Mouse (Mus musculus) kidney, adult 2 months (tissue): Measurements from ENCODE around the gene Atp2c2. TPM values are rescaled to one million over a fixed set of nuclear protein-coding genes. Genes with fewer than 3 reads are reported as not detected.

Experiments
- DNase-seq: peaks from one replicate; pipeline ENCODE4 v3.0.0; 2021
- H3K27ac ChIP-seq: fragments of 200-500 bp; 2 replicates; pipeline ENCODE4 v1.5.1; 2012; ENCODE audit warnings: low read depth, low read length, control low read depth, inconsistent platforms; ENCODE audit not compliant: insufficient read depth
- H3K27me3 ChIP-seq: fragments of 200-500 bp; replicated peaks from 2 replicates; pipeline ENCODE4 v1.6.1; 2012; ENCODE audit warnings: mild to moderate bottlenecking, moderate library complexity, low read length, inconsistent platforms; ENCODE audit not compliant: control insufficient read depth, insufficient read depth
- H3K36me3 ChIP-seq: fragments of 200-500 bp; 2 replicates; pipeline ENCODE4 v1.6.1; 2012; ENCODE audit warnings: mild to moderate bottlenecking, moderate library complexity, low read length, inconsistent platforms; ENCODE audit not compliant: control insufficient read depth, insufficient read depth
- H3K4me1 ChIP-seq: fragments of 200-500 bp; 2 replicates; pipeline ENCODE4 v1.6.1; 2011; ENCODE audit warnings: low read length; ENCODE audit not compliant: control insufficient read depth, insufficient read depth
- H3K4me3 ChIP-seq: fragments of 200-500 bp; 2 replicates; pipeline ENCODE4 v1.5.1; 2011; ENCODE audit warnings: mild to moderate bottlenecking, low read depth, low read length, control low read depth; ENCODE audit not compliant: insufficient read depth
- CTCF ChIP-seq: fragments of 200-500 bp; conservative IDR thresholded peaks from 2 replicates; pipeline ENCODE4 v1.5.1; 2011; ENCODE audit warnings: low read depth, mild to moderate bottlenecking, control low read depth, low read length, moderate library complexity, mixed read lengths; ENCODE audit not compliant: insufficient read depth, insufficient read length
- POLR2A ChIP-seq: fragments of 200-500 bp; IDR thresholded peaks from one replicate; pipeline ENCODE4 v1.6.1; 2011; ENCODE audit warnings: low read depth, low read length, control low read depth
- WGBS: fragments of 180-500 bp; shearing (Covaris S2); methylation state at CpG from one replicate; pipeline ENCODE4 v1.1.7; 2018; 5-methylcytosine and 5-hydroxymethylcytosine counted together
- polyA plus RNA-seq: library from polyadenylated mRNA; depleted of rRNA; stranded (reverse); fragments of >200 nt; gene quantifications from 2 replicates; pipeline ENCODE4 v1.2.3, GENCODE M21; 2012

Atp2c2 gene
- polyA plus RNA-seq, 1 experiment = 0.52 TPM

DNA sequence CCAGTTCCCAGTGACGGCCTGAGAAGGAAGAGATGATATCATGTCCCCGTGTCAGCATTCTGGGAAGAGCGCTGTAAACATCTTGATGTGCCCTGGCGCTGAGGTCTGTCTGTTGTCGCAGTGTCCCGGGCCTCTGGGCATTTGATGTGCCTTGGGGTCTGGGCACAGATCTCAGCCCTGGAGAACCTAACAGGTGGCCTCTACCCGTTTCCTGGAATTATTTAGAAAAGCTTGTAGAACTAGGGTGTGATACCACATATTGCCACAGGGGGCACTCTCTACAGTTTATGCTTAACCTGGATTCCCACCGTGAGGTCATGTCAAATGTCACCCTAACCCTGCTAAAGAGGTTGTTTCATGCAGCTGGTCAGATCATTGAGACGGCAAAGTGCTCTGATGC, 18.0 kb downstream of the Atp2c2 start:
- DNase-seq = peak; percentile 37
- no peak for TF ChIP-seq POLR2A
- TF ChIP-seq CTCF = peak; percentile 39
- Histone ChIP-seq H3K36me3 (no peaks in the 10 kb centered on the region), H3K4me1 (no peaks in the 10 kb centered on the region), H3K4me3 (no peak overlapping the region), H3K27me3 (no peaks in the 10 kb centered on the region), H3K27ac (no peak overlapping the region)
- WGBS = 58% methylated on average over 9 of the region's 9 CpGs

DNA sequence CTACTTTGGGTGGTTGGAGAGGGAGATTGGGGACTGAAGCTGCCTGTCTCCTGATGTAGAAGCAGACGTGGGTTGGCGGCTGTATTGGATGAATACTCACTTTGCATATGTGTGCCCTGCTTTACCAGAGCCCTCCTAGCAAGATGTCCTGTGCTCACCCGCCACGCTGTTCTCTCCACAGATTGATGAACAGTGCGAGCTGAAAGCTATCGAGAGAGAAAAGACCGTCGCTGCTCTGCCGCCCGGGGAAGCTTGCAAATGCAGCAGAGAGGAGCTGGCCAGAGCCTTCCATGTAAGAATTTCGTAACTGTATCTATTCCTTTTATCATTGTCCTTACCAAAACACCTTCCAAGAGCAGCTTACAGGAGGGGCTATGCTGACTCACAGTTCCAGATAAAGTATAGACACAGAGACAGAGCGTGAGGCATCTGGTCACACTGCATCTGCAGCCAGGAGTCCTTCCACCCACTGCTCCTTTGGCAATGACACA, 19.2 kb downstream of the Atp2c2 start:
- no peak for DNase-seq
- no peaks in the 10 kb centered on the region; the same call in 1 of the 2 replicates for H3K27me3 ChIP-seq
- H3K4me3 ChIP-seq = no peak overlapping the region
- no peaks in the 10 kb centered on the region for H3K36me3 ChIP-seq
- H3K4me1 ChIP-seq = no peaks in the 10 kb centered on the region
- no peak overlapping the region for H3K27ac ChIP-seq
- TF ChIP-seq POLR2A (no peak), CTCF (no peak)
- 72% methylated on average over 12 of the region's 12 CpGs for WGBS

DNA sequence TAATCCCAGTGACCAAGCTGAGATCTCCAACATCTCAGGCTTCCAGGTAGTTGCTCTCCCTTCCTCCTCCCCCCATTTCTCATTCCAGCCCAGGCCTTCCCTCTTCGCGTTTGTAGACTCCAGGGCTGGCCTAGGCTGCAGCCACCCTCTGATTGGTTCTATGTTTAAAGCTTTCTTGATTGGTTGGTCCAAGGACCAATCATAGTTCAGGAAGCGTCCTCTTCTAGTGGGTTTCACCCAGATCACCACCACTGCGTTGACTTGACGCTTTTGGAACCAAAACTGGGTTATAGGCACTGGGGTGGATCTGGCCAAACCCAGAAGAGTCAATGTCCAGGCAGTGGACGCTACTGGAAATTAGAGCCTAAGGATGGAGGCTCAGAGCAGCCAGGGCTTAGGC, 22.5 kb downstream of the Atp2c2 start:
- H3K27ac ChIP-seq = no peak overlapping the region
- H3K27me3 ChIP-seq = no peaks in the 10 kb centered on the region; the same call in 1 of the 2 replicates
- no peaks in the 10 kb centered on the region for H3K4me1 ChIP-seq
- no peak for DNase-seq
- 72% methylated on average over 6 of the region's 6 CpGs for WGBS
- no peak for TF ChIP-seq CTCF
- no peak for TF ChIP-seq POLR2A
- no peaks in the 10 kb centered on the region for H3K36me3 ChIP-seq
- H3K4me3 ChIP-seq = no peak overlapping the region

DNA sequence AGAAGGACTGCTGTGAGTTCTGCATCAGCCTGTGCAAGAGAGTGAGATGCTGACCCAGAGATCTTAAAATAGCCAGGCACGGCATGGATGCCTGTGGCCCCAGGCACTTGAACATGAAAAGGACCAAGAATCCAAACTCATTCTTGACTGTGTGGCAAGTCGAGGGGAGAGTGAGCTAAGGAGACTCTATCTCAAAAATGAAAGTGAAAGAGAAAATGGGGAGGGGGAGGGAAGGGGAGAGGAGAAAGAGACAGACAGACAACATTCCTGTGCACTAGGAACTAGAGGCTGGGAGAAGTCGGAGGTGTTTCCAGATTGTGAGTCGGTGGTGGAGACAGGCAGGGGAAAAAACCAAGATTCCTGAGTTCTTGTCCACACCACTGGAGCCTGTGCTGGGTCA, 23.9 kb downstream of the Atp2c2 start:
- H3K4me3 ChIP-seq = no peak overlapping the region
- no peaks in the 10 kb centered on the region for H3K36me3 ChIP-seq
- no peaks in the 10 kb centered on the region for H3K4me1 ChIP-seq
- no peak overlapping the region for H3K27ac ChIP-seq
- H3K27me3 ChIP-seq = no peaks in the 10 kb centered on the region; the same call in 1 of the 2 replicates
- no peak for TF ChIP-seq POLR2A
- no peak for TF ChIP-seq CTCF
- no peak for DNase-seq
- 48% methylated on average over 4 of the region's 4 CpGs for WGBS

DNA sequence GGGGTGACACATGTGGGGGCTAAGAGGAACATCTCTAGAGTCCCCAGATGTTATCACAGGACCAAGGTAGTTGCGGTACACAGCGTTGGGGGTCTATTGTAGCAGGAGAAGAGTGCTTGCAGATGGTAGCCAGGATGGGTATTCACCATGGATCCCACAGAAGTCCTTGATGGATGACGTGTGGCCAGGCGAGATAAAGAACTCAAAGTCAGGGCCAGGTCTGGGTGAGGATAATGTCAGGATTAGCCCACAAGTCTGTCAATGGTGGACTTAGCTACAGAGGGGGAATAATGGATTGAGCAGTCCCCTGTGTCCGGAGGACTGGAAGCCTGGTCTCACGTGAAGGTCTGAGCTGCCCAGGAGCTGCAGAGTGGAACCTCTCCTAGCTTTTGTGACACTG, 24.8 kb downstream of the Atp2c2 start:
- no peak overlapping the region for H3K4me3 ChIP-seq
- no peaks in the 10 kb centered on the region; the same call in 1 of the 2 replicates for H3K27me3 ChIP-seq
- no peaks in the 10 kb centered on the region for H3K36me3 ChIP-seq
- TF ChIP-seq POLR2A = no peak
- TF ChIP-seq CTCF = no peak
- H3K4me1 ChIP-seq = no peaks in the 10 kb centered on the region
- WGBS = 93% methylated on average over 6 of the region's 6 CpGs
- no peak overlapping the region for H3K27ac ChIP-seq
- no peak for DNase-seq

DNA sequence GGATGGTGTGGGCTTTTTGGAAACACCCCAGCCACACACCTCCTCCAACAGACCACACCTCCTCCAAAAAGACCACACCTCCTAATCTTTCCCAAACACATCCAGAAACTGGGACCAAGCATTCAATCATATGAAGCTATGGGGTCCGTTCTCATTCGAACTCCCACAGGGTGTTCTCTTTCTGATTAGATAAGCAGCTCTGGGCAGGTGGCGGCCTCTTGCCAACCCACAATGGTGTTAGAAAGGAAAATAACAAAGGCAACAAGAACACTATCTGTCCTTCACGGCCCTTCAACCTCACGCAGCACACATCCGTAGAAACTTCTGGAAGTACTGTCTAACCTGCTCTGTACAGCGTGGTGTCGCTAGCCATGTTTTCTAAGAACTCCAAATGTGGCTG, 27.3 kb downstream of the Atp2c2 start:
- H3K27ac ChIP-seq = no peak overlapping the region
- WGBS = 89% methylated on average over 8 of the region's 8 CpGs
- H3K4me1 ChIP-seq = no peaks in the 10 kb centered on the region
- DNase-seq = no peak
- no peaks in the 10 kb centered on the region; the same call in 1 of the 2 replicates for H3K27me3 ChIP-seq
- H3K4me3 ChIP-seq = no peak overlapping the region
- TF ChIP-seq CTCF = no peak
- TF ChIP-seq POLR2A = no peak
- no peaks in the 10 kb centered on the region for H3K36me3 ChIP-seq

DNA sequence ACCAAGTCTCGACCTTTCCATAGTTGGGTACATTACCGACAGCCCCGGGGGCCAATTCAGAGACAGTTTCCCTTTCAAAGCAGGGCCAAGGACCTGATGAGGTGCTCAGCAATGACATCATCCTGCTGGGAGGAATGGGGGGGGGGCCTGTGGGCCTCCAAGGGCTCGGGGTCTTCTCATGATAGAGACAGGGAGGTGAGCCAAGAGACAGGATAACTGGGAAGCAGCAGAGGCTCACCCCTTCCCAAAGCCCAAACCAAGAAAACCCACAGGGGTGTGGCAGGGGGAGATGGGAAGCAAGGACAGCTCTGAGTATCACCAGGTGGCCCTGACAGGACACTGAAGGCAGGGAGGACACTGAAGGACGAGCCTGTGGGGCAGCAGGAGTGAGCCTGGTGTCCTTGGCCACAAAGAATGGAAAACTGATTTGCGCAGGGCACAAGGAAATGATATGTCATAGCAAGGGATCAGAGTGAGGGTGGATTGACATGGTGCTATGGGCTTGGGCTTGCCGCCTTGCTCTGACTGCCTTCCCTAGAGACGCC, 28.6 kb downstream of the Atp2c2 start:
- Histone ChIP-seq H3K4me1 (no peaks in the 10 kb centered on the region), H3K27ac (no peak overlapping the region), H3K4me3 (no peak overlapping the region), H3K36me3 (no peaks in the 10 kb centered on the region), H3K27me3 (no peaks in the 10 kb centered on the region; the same call in 1 of the 2 replicates)
- WGBS = 87% methylated on average over 8 of the region's 8 CpGs
- no peak for TF ChIP-seq CTCF
- no peak for TF ChIP-seq POLR2A
- DNase-seq = no peak

DNA sequence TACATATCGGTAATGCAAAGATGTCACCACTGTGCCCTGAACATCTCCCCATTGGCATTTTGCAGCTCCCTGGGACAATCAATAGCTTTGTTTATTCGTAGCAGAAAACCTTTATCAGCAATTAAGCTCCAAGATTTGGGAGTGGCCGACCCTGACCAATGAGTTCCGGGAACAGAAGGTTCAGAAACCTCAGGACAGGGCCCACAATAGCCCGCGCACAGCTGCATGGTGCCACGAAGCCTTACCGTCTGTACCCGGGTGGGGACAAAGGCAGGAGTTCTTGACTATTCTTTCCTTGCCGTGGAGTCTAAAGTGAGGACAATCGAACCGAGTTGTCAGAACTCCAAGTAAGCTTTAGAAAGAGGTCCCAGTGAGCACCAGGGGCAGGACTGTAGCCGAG, 32.3 kb downstream of the Atp2c2 start:
- Histone ChIP-seq H3K27ac (no peak overlapping the region), H3K4me1 (no peaks in the 10 kb centered on the region), H3K36me3 (no peaks in the 10 kb centered on the region), H3K4me3 (no peak overlapping the region), H3K27me3 (no peaks in the 10 kb centered on the region)
- DNase-seq = no peak
- TF ChIP-seq CTCF = no peak
- TF ChIP-seq POLR2A = no peak
- 89% methylated on average over 13 of the region's 13 CpGs for WGBS
